Comparison of ENCODE assay signal across 8 mouse cellular contexts in genomic region chr4:105070982-105071381, GRCm38 (mm10). TPM values are rescaled to one million over a fixed set of nuclear protein-coding genes. Genes with fewer than 3 reads are reported as not detected.
A peak's percentile ranks its signal among the peaks of the same experiment; 100 is the strongest.
DNase-seq lines count a peak whose midpoint lies in the region; ATAC-seq and TF ChIP-seq lines count a peak whose summit lies in the region.

No protein-coding gene starts in this region.

- H3K9me3 ChIP-seq in lung, postnatal 0 days (ENCODE audit: low read length): no peaks in the 10 kb centered on the region

- no peak overlapping the region for H3K4me2 ChIP-seq in lung, postnatal 0 days (replicated peaks; ENCODE audit: low read depth, low read length)

- 9% methylated on average over 3 of the region's 3 CpGs for WGBS in large intestine, adult 2 months
- WGBS in lung, postnatal 0 days: 21% methylated on average over 3 of the region's 3 CpGs

- H3K9ac ChIP-seq in lung, postnatal 0 days (replicated peaks; ENCODE audit: low read depth): no peak overlapping the region

- no peaks in the 10 kb centered on the region for H3K36me3 ChIP-seq in C2C12 (ENCODE audit: control insufficient read depth, insufficient read depth)
- H3K36me3 ChIP-seq in lung, postnatal 0 days (ENCODE audit: insufficient read depth, low read length): no peaks in the 10 kb centered on the region

- peak overlapping the region; percentile 72 for H3K27ac ChIP-seq in lung, postnatal 0 days (ENCODE audit: low read length)

- H3ac ChIP-seq in C2C12 (ENCODE audit: control insufficient read depth, insufficient read length, low read depth): no peak overlapping the region

- peak; percentile 78 for ATAC-seq in lung, postnatal 0 days

- no peaks in the 10 kb centered on the region for H3K79me3 ChIP-seq in C2C12 (ENCODE audit: low read depth)

- H3K79me2 ChIP-seq in C2C12 (ENCODE audit: control insufficient read depth, insufficient read depth): no peaks in the 10 kb centered on the region

- peak; percentile 75 for DNase-seq in adrenal gland, adult 2 months
- peak; percentile 78 for DNase-seq in embryo, embryonic 11 days
- DNase-seq in heart, postnatal 10 days: peak; percentile 78 to 79
- DNase-seq in large intestine, adult 2 months (ENCODE audit: low read depth, low spot score): peak; percentile 99
- DNase-seq in lung, postnatal 0 days (ENCODE audit: low spot score): peak; percentile 88
- DNase-seq in spleen, adult 12 weeks (ENCODE audit: low spot score): peak; percentile 9
- DNase-seq in MN1 (ENCODE audit: low spot score): no peak

- H3K4me3 ChIP-seq in C2C12 (ENCODE audit: insufficient read depth, poor library complexity, severe bottlenecking): no peak overlapping the region
- no peak overlapping the region for H3K4me3 ChIP-seq in lung, postnatal 0 days (ENCODE audit: low read depth, low read length)

- TF ChIP-seq CTCF in C2C12 (IDR thresholded peaks at IDR 0.05; ENCODE audit: control insufficient read depth, insufficient read depth, insufficient read length): peak; percentile 23
- peak; percentile 82 for TF ChIP-seq CTCF in lung, postnatal 0 days (IDR thresholded peaks at IDR 0.05)

- H3K27me3 ChIP-seq in C2C12 (ENCODE audit: control insufficient read depth, insufficient read depth, insufficient read length): no peaks in the 10 kb centered on the region
- no peaks in the 10 kb centered on the region for H3K27me3 ChIP-seq in lung, postnatal 0 days (replicated peaks; ENCODE audit: insufficient read depth, low read length)

- intact Hi-C loops in heart, postnatal 10 days (cut with DNase I): no loop called here

- no peak for TF ChIP-seq EP300 in lung, postnatal 0 days (IDR thresholded peaks at IDR 0.05)

- no peaks in the 10 kb centered on the region for H3K4me1 ChIP-seq in lung, postnatal 0 days (ENCODE audit: insufficient read depth, low read depth, low read length)

TF ChIP-seq in C2C12, 6 proteins besides CTCF, POLR2A, EP300 and RAD21:
- no peak for TF ChIP-seq MYOD1 (IDR thresholded peaks at IDR 0.05; ENCODE audit: control insufficient read depth, insufficient read length, low read depth)
- TF ChIP-seq USF1 (IDR thresholded peaks at IDR 0.05; ENCODE audit: low read depth): no peak
- TF ChIP-seq MYOG (IDR thresholded peaks at IDR 0.05; ENCODE audit: control insufficient read depth, extremely low read depth, insufficient read length): no peak
- TF ChIP-seq MAX (IDR thresholded peaks at IDR 0.05): no peak
- no peak for TF ChIP-seq CEBPB (IDR thresholded peaks at IDR 0.05; ENCODE audit: low read depth)
- no peak for TF ChIP-seq FOSL1 (IDR thresholded peaks at IDR 0.05; ENCODE audit: insufficient read depth, low read length, poor library complexity, severe bottlenecking)

RNA-seq across cellular contexts. Expression of gene Prkaa2, which starts 38.7 kb away (rescaled TPM):
- polyA plus RNA-seq in C2C12 (2012; fragmentation: generic; extraction: Trizol): 0.20 TPM
- total RNA-seq in adrenal gland, adult 2 months (2021): 1 to 10 TPM; 8.5 to 10.0 TPM
- 0.78 and 1.2 TPM in 2 replicates for polyA plus RNA-seq in adrenal gland, adult 2 months (2012; rRNA removed)
- 10 to 100 TPM; 71.3 to 81.0 TPM for total RNA-seq in heart, postnatal 10 days (2021)
- polyA plus RNA-seq in large intestine, adult 2 months (2012; rRNA removed): 4.2 and 5.2 TPM in 2 replicates
- polyA plus RNA-seq in lung, postnatal 0 days (2015; fragmentation: Nextera tagmentation; extraction: Ambion mirVana): 2.3 and 2.6 TPM in 2 replicates
